Mouse (Mus musculus): ENCODE measurements around the gene Rnf10. TPM values are rescaled to one million over a fixed set of nuclear protein-coding genes. Genes with fewer than 3 reads are reported as not detected.

Gene Rnf10
- total RNA-seq, 2 experiments from 2014 or later = 252 to 257 TPM

DNA sequence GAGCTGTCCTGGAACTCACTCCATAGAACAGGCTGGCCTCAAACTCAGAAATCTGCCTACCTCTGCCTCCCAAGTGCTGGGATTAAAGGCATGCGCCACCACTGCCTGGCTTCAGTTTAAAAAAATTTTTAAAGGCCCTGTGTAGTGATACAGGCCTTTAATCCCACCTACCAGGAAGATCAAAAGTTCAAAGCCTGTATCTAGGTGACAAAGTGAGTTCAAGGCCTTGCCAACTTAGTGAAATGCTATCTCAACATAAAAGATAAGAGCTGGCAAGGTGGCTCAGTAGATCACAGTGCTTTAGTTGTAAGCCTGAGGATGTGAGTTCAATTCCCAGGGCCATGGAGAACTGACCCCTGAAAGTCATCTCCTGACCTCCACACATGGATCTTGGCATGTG is 5.4 kb upstream of the Rnf10 start:
- no peak for DNase-seq (ENCODE audit: extremely low spot score in 1 of 2, low spot score in 1 of 2)

DNA sequence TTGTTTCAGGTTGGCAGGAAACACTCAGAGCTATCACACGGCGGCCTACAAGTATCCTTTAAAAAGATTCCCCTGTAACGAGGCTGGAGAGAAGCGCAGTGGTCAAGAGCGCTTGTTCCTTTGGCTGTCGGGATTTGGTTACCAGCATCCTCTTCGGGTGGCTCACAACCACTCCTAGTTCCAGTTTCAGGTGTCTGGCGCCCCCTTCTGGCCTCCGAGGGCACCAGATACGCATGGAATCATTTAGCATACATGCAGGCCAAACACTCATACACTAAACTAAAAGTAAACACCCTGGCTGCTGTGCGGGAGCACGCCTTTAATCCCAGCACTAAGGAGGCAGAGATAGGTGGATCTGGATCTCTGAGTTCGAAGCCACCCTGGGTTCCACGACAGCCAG is 3.3 kb upstream of the Rnf10 start:
- no peak for DNase-seq (ENCODE audit: extremely low spot score in 1 of 2, low spot score in 1 of 2)

DNA sequence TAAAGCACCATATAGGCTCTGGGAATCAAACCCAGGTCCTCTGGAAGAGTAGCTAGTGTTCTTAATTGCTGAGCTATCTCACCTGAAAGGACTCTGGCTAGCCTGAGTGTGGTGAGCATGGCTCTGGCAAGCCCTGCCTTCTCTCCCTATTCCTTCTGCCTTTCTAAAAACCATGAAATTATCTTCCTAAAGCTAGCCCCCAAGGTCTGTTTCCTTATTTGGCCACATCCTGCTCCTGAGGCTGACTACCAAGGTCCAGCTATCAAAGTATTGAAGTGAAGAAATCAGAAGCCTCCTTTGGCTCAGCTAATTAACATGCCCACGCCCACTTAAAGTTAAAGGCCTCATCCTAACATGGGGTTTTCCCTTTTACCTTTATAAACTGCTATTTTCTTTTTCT is 2.1 kb upstream of the Rnf10 start:
- DNase-seq (ENCODE audit: extremely low spot score in 1 of 2, low spot score in 1 of 2) = no peak

GRCm38 (mm10) chr5:115274353-115274752 is 1.7 kb upstream of the Rnf10 start:
- DNase-seq (ENCODE audit: extremely low spot score in 1 of 2, low spot score in 1 of 2) = no peak

DNA sequence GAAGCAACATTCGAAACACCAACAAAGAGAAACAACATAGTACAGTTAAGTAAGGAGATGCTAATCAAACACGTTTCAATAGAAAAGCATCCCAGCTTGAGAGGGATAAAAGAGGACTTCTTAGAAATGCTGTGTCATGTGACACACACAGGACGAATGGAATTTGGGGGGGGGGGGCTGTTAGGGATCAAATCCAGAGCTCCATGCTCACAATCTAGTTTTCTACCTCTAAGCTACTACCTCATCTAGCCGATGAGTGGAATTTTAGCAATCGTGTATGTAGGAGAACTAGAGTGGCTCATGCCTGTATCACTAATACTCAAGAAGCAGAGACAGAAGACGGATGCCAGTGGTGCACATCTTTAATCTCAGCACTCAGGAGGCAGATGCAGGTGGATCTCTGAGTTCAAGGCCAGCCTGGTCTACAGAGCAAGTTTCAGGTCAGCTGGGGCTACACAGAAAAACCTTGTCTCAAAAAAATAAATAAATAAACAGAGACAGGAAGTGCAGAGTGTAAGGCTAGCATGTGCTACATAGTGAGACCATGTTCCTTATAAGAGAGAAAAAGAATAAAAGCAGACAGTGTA is 944 bp upstream of the Rnf10 start:
- DNase-seq (ENCODE audit: extremely low spot score in 1 of 2, low spot score in 1 of 2) = no peak

GRCm38 (mm10) chr5:115271931-115272811 is 527 bp downstream of the Rnf10 start:
- DNase-seq (ENCODE audit: extremely low spot score in 1 of 2, low spot score in 1 of 2) = peak; percentile 19 to 27

- DNase-seq (ENCODE audit: extremely low spot score in 1 of 2, low spot score in 1 of 2) = no peak
Measured at GRCm38 (mm10) chr5:115269969-115270368, 2.7 kb downstream of the Rnf10 start.

GRCm38 (mm10) chr5:115268266-115268665 is 4.4 kb downstream of the Rnf10 start:
- no peak for DNase-seq (ENCODE audit: extremely low spot score in 1 of 2, low spot score in 1 of 2)

DNA sequence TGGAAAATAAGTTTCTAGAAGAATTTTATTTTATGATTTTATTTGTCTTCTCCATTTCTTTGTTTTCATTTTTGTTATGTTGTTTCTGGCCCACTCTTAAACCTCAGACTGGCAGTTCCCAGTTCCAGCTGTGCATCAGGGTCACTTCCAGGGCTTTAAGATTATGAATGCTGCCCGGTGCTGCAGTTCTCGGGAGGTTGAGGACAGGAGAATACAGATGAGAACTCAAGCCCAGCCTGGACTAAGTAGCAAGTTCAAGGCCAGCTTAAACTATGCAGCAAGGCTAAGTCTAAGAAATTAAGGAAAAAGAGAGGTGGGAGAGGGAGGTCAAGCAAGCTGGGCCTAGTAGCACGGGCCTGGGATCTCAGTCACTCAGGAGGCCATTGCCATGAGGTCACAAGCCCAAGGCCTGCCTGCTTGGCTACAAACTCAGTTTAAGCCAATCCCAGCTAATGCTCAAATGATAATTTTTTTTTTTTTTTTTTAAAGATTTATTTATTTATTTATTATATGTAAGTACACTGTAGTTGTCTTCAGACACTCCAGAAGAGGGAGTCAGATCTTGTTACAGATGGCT is 5.1 kb downstream of the Rnf10 start:
- no peak for DNase-seq (ENCODE audit: extremely low spot score in 1 of 2, low spot score in 1 of 2)

GRCm38 (mm10) chr5:115266787-115267468 is 5.8 kb downstream of the Rnf10 start:
- no peak for DNase-seq (ENCODE audit: extremely low spot score in 1 of 2, low spot score in 1 of 2)

DNA sequence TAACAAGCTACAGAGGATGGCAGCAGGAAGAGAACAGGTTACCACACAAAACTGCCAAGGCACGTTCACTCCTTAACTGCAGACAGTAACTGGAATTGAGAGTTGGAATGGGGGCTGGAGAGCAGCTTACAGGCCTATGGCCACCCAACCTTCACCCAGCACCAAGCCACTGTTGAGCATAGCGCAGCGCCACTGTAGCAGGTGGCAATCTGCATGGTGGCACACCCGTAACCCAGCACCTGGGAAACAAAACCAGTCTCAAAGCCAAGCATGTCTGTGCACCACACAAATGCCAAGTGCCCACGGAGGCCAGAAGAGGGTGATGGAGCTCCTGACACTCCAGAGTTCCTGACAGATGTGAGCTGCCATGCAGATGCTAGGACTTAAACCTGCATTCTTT is 6.4 kb downstream of the Rnf10 start:
- no peak for DNase-seq (ENCODE audit: extremely low spot score in 1 of 2, low spot score in 1 of 2)

DNA sequence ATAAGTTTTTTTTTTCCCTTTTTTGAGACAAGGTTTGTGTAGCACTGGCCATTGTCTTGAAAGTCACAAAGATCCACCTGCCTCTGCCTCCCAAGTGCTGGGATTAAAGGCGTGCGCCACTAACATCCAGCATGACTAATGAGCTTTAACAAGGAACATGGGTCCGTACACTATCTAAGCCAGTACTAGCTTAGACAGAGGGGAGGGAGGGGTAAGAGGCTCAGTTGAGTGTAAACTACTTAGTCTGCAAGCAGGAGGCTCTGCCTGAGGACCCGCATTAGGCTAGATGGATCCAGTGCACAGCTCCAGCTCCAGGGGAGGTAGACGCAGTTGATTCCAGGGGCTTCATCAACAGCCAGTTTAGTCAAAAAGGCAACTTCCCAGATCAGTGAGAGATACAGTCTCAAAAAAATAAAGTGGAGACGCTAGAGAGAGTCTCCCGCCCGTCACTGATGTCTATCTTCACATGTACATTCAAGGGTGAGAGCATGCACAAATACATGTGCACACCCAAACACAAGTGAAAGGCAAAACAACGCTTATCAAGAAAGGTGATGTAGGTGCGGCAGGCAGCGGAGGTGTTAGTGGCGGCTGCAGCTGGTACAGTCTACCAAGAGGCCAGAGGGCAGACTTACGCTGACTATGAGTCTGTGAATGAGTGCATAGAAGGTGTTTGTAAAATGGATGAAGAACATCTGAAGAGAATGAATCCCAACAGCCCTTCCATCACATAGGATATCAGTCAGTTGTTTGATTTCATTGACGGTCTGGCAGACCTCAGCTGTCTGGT is 10.0 kb downstream of the Rnf10 start:
- DNase-seq (ENCODE audit: extremely low spot score in 1 of 2, low spot score in 1 of 2) = no peak

- no peak for DNase-seq (ENCODE audit: extremely low spot score in 1 of 2, low spot score in 1 of 2)
Measured at GRCm38 (mm10) chr5:115261880-115262279, 10.8 kb downstream of the Rnf10 start.

- no peak for DNase-seq (ENCODE audit: extremely low spot score in 1 of 2, low spot score in 1 of 2)
Measured at GRCm38 (mm10) chr5:115261141-115261540, 11.6 kb downstream of the Rnf10 start.

DNA sequence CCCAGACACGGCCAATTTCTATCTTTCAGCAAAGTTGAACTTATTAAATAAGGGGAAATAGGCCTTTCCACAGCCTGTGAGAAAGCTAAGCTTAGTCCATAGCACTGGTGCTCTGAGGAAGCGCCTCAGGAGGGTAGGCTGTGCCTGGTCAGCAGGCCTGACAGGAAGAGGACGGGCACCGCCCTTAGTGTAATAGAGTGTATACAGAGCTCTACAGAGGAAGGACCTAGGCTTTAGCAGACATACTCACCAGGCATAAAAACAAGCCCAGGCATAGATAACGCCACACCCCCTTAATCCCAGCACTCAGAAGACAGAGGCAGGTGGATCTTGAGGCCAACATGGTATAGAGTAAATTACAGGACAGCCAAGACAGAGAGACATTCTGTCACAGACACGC is 12.3 kb downstream of the Rnf10 start:
- DNase-seq (ENCODE audit: extremely low spot score in 1 of 2, low spot score in 1 of 2) = no peak

DNA sequence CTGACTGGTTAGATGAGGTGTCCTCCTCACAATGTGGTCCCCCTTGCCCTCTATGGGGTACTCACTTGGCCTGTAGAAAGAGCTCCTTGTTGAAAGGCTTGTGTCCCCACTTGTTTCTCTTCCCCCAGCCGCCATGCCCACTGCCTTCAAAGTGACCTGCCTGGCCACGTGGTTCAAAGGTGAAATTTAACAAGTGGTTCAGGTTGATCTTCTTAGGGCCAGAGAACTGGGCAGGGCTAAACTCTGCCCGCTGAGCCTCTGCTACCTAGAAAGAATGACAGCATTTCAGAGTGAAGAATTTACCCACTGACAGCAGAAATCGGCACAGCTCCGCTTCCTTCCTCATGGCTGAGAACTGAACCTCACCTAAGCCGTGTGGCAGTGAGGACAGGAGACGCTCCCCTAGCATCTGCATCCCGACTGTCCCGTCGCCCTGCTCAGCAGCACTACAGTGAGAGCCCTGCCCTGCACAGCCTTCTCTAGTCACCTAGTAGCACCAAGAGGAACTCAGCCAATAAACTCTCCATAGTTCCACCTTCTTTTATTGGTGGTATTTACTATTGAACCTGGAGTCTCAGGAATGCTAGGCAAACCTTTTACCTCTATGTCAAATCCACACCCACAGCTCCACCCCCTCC is 15.7 kb downstream of the Rnf10 start:
- DNase-seq (ENCODE audit: extremely low spot score in 1 of 2, low spot score in 1 of 2) = no peak

- DNase-seq (ENCODE audit: extremely low spot score in 1 of 2, low spot score in 1 of 2) = no peak
Measured at GRCm38 (mm10) chr5:115255472-115255871, 17.2 kb downstream of the Rnf10 start.

- no peak for DNase-seq (ENCODE audit: extremely low spot score in 1 of 2, low spot score in 1 of 2)
Measured at GRCm38 (mm10) chr5:115240191-115240590, 32.5 kb downstream of the Rnf10 start.

GRCm38 (mm10) chr5:115238729-115239195 is 33.9 kb downstream of the Rnf10 start:
- no peak for DNase-seq (ENCODE audit: extremely low spot score in 1 of 2, low spot score in 1 of 2)

All from layer of hippocampus, postnatal 25 days (tissue).